Mouse (Mus musculus): ENCODE data around the gene Tectb. TPM values are rescaled to one million over a fixed set of nuclear protein-coding genes. Genes with fewer than 3 reads are reported as not detected.

Tectb gene
- polyA plus RNA-seq, 1 experiment: not detected

DNA sequence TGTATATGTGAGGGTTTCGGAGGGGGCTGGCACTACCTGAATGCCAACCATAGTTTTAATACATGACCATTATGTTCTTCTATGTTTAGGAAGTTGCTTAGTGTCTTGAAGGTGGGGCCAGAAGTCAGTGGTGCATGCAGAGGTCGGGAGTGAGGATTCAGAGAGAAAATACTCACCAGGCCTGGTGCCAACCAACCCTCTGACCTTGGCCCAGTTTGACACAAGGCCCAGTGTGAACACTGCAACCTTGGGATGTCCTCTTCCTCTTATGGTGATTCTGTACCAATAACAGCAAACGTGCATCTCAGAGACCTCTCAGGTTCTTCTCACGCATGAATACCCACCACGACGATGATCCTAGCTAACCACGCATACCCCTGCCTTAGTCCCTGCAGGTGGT lies 42.0 kb upstream of the Tectb start:
- H3K4me1 ChIP-seq (ENCODE audit: control insufficient read depth, insufficient read depth, insufficient read length, low read length): peaks cover 37% of the 10 kb centered on the region
- WGBS: 79% methylated on average over 7 of the region's 7 CpGs
- no peak overlapping the region for H3K27ac ChIP-seq (ENCODE audit: insufficient read depth, low read depth, low read length)

GRCm38 (mm10) chr19:55139301-55139700 lies 41.2 kb upstream of the Tectb start:
- peaks cover 37% of the 10 kb centered on the region for H3K4me1 ChIP-seq (ENCODE audit: control insufficient read depth, insufficient read depth, insufficient read length, low read length)
- WGBS: 88% methylated on average over 7 of the region's 7 CpGs
- H3K36me3 ChIP-seq (ENCODE audit: control insufficient read depth, insufficient read depth, low read length): no peaks in the 10 kb centered on the region
- TF ChIP-seq POLR2A (IDR thresholded peaks at IDR 0.05; ENCODE audit: low read depth, low read length) (no peak), CTCF (IDR thresholded peaks at IDR 0.05; ENCODE audit: extremely low read depth, insufficient read length, insufficient replicate concordance, low read depth, low read length) (no peak)
- H3K4me3 ChIP-seq (ENCODE audit: low read depth, low read length): no peak overlapping the region
- H3K27ac ChIP-seq (ENCODE audit: insufficient read depth, low read depth, low read length): no peak overlapping the region
- H3K27me3 ChIP-seq (ENCODE audit: control insufficient read depth, insufficient read depth, low read length): no peaks in the 10 kb centered on the region

More for the DNA sequence above, 42.0 kb upstream of the Tectb start:
- Histone ChIP-seq H3K27me3 (ENCODE audit: control insufficient read depth, insufficient read depth, low read length) (no peaks in the 10 kb centered on the region), H3K4me3 (ENCODE audit: low read depth, low read length) (no peak overlapping the region), H3K36me3 (ENCODE audit: control insufficient read depth, insufficient read depth, low read length) (no peaks in the 10 kb centered on the region)
- no peak for TF ChIP-seq CTCF (IDR thresholded peaks at IDR 0.05; ENCODE audit: extremely low read depth, insufficient read length, insufficient replicate concordance, low read depth, low read length)
- TF ChIP-seq POLR2A (IDR thresholded peaks at IDR 0.05; ENCODE audit: low read depth, low read length): no peak

DNA sequence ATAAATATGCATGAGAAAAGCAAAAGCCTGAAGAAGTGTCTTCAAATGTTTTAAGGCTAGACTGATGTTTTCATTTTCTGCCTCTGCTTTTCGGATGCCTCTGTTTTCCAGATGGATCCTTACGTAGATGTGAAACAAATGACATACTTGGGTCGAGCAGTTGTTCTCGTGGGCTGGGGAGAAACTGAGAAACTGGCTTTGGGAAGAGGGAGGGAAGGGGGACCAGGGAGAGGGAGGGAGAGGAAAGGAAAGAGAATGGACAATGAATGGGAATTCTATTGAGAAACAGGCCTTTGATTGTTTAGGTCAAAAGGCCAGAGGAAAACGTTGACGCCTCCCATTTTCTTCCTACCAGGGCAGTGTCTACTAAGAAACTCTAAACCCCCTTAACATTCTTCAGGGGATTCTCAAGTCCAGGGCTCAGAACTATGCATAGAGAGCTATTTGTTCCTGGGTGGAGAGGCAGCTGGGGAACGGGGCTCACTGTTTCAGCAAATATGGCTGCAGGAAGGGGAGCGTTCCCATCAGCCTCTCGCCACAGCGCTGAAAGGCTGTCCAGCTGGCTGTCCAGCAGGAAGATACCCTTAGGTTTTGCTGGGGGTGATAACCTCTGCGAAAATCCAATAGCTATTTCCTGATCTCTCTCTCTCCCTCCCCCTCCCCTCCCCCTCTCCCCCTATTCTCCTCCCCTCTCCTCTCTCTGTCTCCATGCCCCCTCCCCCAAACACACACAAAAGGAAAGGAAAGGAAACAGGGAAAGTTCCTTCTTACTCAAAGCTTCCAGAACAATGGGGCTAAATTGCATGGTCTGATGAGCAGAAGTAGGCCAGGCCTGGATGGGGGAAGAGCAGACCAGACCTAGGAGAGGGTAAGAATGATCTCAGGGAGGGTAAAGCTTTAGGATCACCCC lies 36.9 kb upstream of the Tectb start:
- Histone ChIP-seq H3K27ac (ENCODE audit: insufficient read depth, low read depth, low read length) (no peak overlapping the region), H3K4me1 (ENCODE audit: control insufficient read depth, insufficient read depth, insufficient read length, low read length) (peaks cover 12% of the 10 kb centered on the region; the same call in 1 of the 2 replicates), H3K27me3 (ENCODE audit: control insufficient read depth, insufficient read depth, low read length) (no peaks in the 10 kb centered on the region), H3K36me3 (ENCODE audit: control insufficient read depth, insufficient read depth, low read length) (no peaks in the 10 kb centered on the region), H3K4me3 (ENCODE audit: low read depth, low read length) (no peak overlapping the region)
- TF ChIP-seq CTCF (IDR thresholded peaks at IDR 0.05; ENCODE audit: extremely low read depth, insufficient read length, insufficient replicate concordance, low read depth, low read length) (no peak), POLR2A (IDR thresholded peaks at IDR 0.05; ENCODE audit: low read depth, low read length) (no peak)
- 81% methylated on average over 11 of the region's 11 CpGs for WGBS

DNA sequence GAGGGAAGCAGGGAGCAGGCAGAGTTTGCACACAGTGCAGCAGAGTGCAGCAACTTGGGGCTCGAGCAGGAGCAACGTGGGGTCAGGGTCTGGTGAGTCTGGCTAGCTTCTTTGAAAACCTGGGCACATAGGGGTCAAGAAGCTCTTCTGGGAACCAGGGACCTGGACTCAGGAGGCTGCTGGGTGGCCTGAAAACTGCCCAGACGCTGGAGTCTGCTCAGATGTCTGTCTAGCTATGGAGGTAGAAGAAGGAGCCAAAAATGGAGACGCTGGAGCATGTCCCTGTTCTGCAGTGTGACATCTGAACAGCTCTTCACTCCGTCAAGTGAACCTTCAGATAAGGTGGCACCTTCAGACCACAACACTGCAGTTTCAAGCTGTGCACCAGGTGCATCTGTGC lies 35.8 kb upstream of the Tectb start:
- Histone ChIP-seq H3K36me3 (ENCODE audit: control insufficient read depth, insufficient read depth, low read length) (no peaks in the 10 kb centered on the region), H3K4me1 (ENCODE audit: control insufficient read depth, insufficient read depth, insufficient read length, low read length) (peaks cover 9% of the 10 kb centered on the region; the same call in 1 of the 2 replicates), H3K4me3 (ENCODE audit: low read depth, low read length) (no peak overlapping the region), H3K27me3 (ENCODE audit: control insufficient read depth, insufficient read depth, low read length) (no peaks in the 10 kb centered on the region), H3K27ac (ENCODE audit: insufficient read depth, low read depth, low read length) (no peak overlapping the region)
- WGBS: 86% methylated on average over 5 of the region's 5 CpGs
- TF ChIP-seq CTCF (IDR thresholded peaks at IDR 0.05; ENCODE audit: extremely low read depth, insufficient read length, insufficient replicate concordance, low read depth, low read length) (no peak), POLR2A (IDR thresholded peaks at IDR 0.05; ENCODE audit: low read depth, low read length) (no peak)

DNA sequence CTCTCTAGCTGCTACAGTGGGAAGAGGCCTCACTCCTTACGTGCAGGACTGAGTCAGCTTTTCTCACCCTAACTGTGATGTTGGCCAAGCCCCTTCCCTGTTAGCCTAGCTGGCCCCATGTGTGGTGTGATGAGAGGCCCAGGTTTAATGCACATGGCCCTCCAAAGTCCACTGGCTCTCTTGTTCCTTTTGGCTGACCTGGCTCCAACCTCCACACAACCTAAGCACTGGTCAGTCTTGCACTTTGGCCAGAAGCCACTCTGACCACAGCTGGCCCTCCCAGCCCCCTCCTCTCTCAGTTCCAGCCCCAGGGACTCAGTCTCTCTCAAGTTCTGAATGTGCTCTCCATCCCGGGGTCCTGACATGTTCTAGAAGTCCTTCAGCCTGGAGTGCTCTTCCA lies 35.4 kb upstream of the Tectb start:
- TF ChIP-seq POLR2A (IDR thresholded peaks at IDR 0.05; ENCODE audit: low read depth, low read length) (no peak), CTCF (IDR thresholded peaks at IDR 0.05; ENCODE audit: extremely low read depth, insufficient read length, insufficient replicate concordance, low read depth, low read length) (no peak)
- WGBS: 91% methylated on average over 2 of the region's 2 CpGs
- H3K36me3 ChIP-seq (ENCODE audit: control insufficient read depth, insufficient read depth, low read length): no peaks in the 10 kb centered on the region
- no peaks in the 10 kb centered on the region for H3K27me3 ChIP-seq (ENCODE audit: control insufficient read depth, insufficient read depth, low read length)
- H3K4me1 ChIP-seq (ENCODE audit: control insufficient read depth, insufficient read depth, insufficient read length, low read length): peaks cover 9% of the 10 kb centered on the region; the same call in 1 of the 2 replicates
- no peak overlapping the region for H3K4me3 ChIP-seq (ENCODE audit: low read depth, low read length)
- H3K27ac ChIP-seq (ENCODE audit: insufficient read depth, low read depth, low read length): no peak overlapping the region

GRCm38 (mm10) chr19:55147568-55147967 lies 33.0 kb upstream of the Tectb start:
- H3K27me3 ChIP-seq (ENCODE audit: control insufficient read depth, insufficient read depth, low read length): no peaks in the 10 kb centered on the region
- no peak for TF ChIP-seq POLR2A (IDR thresholded peaks at IDR 0.05; ENCODE audit: low read depth, low read length)
- no peak for TF ChIP-seq CTCF (IDR thresholded peaks at IDR 0.05; ENCODE audit: extremely low read depth, insufficient read length, insufficient replicate concordance, low read depth, low read length)

GRCm38 (mm10) chr19:55148109-55148508 lies 32.4 kb upstream of the Tectb start:
- H3K36me3 ChIP-seq (ENCODE audit: control insufficient read depth, insufficient read depth, low read length): no peaks in the 10 kb centered on the region
- WGBS: 32% methylated on average over 6 of the region's 6 CpGs
- peaks cover 9% of the 10 kb centered on the region; the same call in 1 of the 2 replicates for H3K4me1 ChIP-seq (ENCODE audit: control insufficient read depth, insufficient read depth, insufficient read length, low read length)
- H3K4me3 ChIP-seq (ENCODE audit: low read depth, low read length): no peak overlapping the region
- no peak for TF ChIP-seq CTCF (IDR thresholded peaks at IDR 0.05; ENCODE audit: extremely low read depth, insufficient read length, insufficient replicate concordance, low read depth, low read length)
- no peak for TF ChIP-seq POLR2A (IDR thresholded peaks at IDR 0.05; ENCODE audit: low read depth, low read length)
- H3K27me3 ChIP-seq (ENCODE audit: control insufficient read depth, insufficient read depth, low read length): no peaks in the 10 kb centered on the region
- H3K27ac ChIP-seq (ENCODE audit: insufficient read depth, low read depth, low read length): no peak overlapping the region

More at GRCm38 (mm10) chr19:55147568-55147967, 33.0 kb upstream of the Tectb start:
- WGBS: 60% methylated on average over 9 of the region's 9 CpGs
- Histone ChIP-seq H3K4me3 (ENCODE audit: low read depth, low read length) (no peak overlapping the region), H3K4me1 (ENCODE audit: control insufficient read depth, insufficient read depth, insufficient read length, low read length) (peaks cover 9% of the 10 kb centered on the region; the same call in 1 of the 2 replicates), H3K36me3 (ENCODE audit: control insufficient read depth, insufficient read depth, low read length) (no peaks in the 10 kb centered on the region), H3K27ac (ENCODE audit: insufficient read depth, low read depth, low read length) (no peak overlapping the region)

All from small intestine, adult 2 months (tissue).